Mouse (Mus musculus): ENCODE data around the gene H2afx.

The H2afx gene

DNA sequence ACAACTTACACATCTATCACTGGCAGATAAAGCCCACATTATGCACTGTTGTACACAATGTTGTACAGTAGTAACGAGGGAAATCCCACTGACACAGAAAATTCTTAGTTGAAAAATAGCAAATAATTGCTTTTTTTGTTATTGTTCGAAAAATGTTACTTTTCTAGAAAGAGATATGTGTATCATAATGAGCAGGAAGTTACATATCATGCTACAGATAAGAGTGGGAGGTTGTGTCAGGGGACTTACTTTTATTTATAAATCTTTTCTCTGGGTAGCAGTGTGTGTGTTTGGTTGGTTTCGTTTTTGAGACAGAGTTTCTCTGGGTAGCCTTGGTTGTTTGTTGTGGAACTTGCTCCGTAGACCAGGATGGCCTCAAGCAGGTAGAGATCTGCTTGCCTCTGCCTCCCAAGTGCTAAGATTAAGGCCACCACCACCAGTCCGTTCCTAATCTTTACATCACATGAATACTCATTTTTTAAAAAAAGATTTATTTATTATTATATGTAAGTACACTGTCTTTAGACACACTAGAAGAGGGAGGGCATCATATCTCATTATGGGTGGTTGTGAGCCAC, 43.7 kb downstream of the H2afx start:
- no peak for DNase-seq (ENCODE audit: low read depth, low spot score)

DNA sequence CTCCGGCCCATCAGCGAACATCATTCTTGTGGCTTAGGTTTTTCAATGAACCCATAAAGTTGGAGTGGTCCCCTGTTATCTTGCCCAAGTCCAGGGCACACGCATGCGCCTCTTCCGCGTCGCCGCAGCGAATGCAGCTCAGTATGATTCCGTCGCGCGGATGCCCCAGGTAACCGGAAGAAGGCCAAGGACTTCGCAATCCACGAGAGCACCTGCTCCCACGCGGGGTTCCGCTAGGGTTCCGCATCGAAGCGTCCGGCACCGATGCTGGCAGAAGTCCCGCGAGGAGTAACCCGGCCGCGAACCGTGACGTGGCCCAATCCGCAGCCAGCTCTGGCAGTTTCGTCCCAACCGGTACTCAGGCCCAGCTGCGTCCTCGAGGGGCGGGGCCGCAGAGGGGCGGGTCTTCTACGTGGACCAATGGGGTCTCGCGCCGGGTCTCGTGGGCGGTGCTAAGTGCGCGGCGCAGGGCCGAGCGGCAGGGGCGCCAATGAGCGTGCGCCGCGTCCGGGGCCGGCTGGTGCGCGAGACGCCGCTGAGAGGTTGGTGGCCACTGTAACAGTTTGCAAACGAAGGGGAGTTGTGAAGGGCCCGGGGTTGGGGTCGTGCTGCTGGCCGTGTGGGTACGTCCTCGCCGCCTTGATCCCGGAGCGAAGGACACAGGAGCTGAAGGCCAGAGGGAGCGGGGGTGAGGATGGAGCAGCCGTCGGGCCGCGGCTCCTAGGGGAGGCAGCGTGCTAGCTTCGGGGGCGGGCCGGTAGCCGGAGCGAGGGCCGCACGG, 44.8 kb downstream of the H2afx start, which contains the start of gene Hyou1:
Gene Hyou1 (plus strand): TSS at position 437 of the 781 bp plus-strand sequence.
- DNase-seq (ENCODE audit: low read depth, low spot score), result peak; percentile 96

DNA sequence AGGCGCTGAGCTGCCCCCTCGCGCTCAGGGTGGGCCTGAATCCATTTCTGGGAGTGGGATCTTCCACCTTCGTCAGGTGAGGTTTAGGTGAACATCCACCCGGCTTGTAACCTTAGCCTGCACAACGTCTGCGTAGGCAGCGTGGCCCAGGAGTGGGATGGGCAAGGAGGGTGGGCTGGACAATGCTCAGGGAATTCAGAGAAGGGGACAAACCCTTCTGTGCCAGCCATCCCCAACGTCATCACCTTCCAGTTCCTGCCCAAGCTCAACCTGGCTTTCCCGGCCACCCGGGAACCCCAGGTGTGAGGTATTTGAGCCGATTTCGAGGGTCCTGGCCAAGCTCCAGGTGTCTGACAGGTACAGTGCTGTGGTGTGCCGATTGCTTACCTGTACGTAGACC, 45.4 kb downstream of the H2afx start:
- no peak for DNase-seq (ENCODE audit: low read depth, low spot score)

DNA sequence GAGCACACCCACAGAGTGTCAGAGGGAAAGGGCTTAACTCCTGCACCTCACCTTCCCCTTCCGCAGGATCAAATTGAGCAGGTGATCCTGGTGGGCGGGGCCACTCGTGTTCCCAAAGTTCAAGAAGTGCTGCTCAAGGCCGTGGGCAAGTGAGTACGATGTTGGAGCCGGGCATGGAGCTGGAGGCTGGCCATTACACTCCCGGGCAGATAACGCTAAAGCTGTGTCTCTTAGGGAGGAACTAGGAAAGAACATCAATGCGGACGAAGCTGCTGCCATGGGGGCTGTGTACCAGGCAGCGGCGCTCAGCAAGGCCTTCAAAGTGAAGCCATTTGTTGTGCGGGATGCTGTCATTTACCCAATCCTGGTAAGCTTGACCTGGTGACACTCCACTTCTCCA, 50.1 kb downstream of the H2afx start:
- no peak for DNase-seq (ENCODE audit: low read depth, low spot score)
